Mouse (Mus musculus) right cerebral cortex, postnatal 36 days (tissue): ENCODE results near the gene Mief2.

ENCODE experiments used
- DNase-seq, 2 experiments: peaks; one replicate each; pipeline ENCODE4 v3.0.0; 2022; ENCODE audit warnings: low spot score in 2 of 2, mixed read lengths in 1 of 2

Gene Mief2

DNA sequence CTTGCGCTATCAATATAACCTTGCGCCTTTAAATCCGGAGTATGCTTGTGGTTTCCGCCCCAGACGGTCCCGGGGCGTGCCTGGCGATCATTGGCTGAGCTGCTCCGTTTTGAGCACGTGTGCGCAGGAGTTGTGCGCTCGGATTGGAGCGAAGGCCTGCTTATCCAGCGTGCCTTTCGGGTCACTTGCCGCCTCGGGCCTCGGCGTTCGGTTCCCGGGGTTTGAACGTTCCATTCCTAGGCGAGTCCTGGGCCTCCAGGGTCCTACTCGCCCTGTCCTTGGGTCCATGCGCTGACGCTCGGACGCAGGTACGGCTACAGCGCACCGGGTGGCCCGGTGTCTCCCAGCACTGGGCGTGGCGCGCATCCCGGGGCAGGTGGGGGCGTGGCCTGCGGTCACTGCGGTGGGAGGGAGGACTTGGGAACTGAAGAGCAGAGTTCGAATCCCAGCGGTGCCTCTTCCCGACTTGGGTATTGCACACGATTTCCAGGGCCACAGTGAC lies at the start of gene Mief2:
Gene Mief2, plus strand, starts transcription at position 139 of the 502 bp plus-strand sequence.
- DNase-seq: peak; percentile 94 to 95

- no peak for DNase-seq
Observed at GRCm38 (mm10) chr11:60696165-60696564, 32.0 kb upstream of the Mief2 start.

DNA sequence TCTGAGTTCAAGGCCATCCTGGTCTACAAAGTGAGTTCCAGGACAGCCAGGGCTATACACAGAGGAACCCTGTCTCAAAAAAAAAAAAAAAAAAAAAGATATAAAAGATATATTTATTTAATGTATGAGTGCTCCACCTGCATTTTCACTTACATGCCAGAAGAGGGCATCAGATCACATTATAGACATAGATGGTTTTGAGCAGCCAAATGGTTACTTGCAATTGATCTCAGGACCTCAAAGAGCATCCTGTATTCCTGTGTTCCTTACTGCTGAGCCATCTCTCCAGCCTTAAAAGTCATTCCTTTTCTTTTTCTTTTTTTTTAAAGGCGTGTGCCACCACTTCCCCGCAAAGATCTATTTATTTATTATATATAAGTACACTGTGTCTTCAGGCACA lies 30.6 kb upstream of the Mief2 start:
- DNase-seq: no peak

- DNase-seq: no peak
Observed at GRCm38 (mm10) chr11:60698806-60699523, 29.2 kb upstream of the Mief2 start.

GRCm38 (mm10) chr11:60699524-60700075 lies 28.6 kb upstream of the Mief2 start, which contains the start of gene Llgl1:
Llgl1 (plus strand) TSS chr11:60699723.
- peak; percentile 79 for DNase-seq

GRCm38 (mm10) chr11:60700320-60701185 lies 27.6 kb upstream of the Mief2 start:
- DNase-seq: no peak

DNA sequence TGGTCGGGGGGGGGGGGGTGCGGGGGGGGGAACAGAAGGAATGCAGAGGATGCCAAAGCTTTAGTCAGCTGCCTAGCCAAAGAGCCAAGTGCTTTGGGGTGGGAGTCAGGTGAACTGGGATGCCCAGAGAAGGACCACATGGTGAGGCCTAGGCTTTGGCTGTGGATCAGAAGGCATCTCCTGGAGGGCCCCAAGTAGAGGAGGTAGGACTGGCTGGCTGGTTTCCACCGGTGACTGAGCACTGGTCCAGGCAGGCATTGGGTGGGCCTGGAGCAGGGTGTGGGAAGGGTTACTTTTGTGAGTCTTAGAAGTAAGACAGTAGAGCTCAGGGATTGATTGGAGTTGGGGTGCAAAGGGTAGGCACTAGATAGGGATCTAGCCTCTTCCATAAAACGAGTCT lies 26.6 kb upstream of the Mief2 start:
- no peak for DNase-seq

- peak in 1 of 2 experiments; percentile 71 for DNase-seq
Observed at GRCm38 (mm10) chr11:60703131-60703530, 25.1 kb upstream of the Mief2 start.

GRCm38 (mm10) chr11:60704023-60704880 lies 23.9 kb upstream of the Mief2 start:
- no peak for DNase-seq

- DNase-seq: no peak
Observed at GRCm38 (mm10) chr11:60705255-60705654, 22.9 kb upstream of the Mief2 start.

- no peak for DNase-seq
Observed at GRCm38 (mm10) chr11:60706076-60706475, 22.1 kb upstream of the Mief2 start.

GRCm38 (mm10) chr11:60706696-60707480 lies 21.3 kb upstream of the Mief2 start:
- DNase-seq: no peak

DNA sequence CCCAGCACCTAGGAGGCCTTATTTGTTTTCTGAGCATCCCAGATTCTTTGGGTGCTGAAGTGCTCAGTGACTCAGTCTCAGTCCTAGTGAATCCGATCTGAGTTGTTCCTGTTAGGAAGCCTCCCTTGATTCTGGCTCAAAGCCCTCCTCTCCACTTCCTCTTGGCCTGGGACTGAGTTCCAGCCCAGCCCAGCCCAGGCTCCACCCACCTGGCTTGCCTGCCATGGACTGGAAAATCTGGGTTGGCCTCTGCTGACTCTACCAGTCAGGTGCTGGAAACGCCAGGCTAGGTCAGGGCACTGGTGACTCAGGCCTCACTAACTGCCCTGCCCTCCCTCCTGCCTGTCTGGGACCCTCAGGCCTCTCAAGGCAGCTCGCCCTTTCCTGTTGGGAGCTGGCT lies 20.5 kb upstream of the Mief2 start:
- no peak for DNase-seq

- no peak for DNase-seq
Observed at GRCm38 (mm10) chr11:60708631-60709030, 19.6 kb upstream of the Mief2 start.

- no peak for DNase-seq
Observed at GRCm38 (mm10) chr11:60709481-60710465, 18.4 kb upstream of the Mief2 start.

DNA sequence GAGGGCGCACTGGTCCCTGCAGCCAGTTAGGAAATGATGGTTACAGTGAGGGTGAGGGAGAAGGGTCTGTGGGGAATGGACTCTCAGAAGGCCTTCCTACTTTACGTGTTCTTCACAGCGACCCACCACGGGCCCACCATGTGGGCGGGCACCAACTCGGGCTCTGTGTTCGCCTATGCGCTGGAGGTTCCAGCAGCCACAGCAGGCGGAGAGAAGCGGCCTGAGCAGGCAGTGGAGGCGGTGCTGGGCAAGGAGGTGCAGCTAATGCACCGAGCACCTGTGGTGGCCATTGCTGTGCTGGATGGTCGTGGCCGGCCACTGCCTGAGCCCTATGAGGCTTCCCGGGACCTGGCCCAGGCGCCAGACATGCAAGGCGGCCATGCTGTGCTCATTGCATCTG lies 17.0 kb upstream of the Mief2 start:
- no peak for DNase-seq

GRCm38 (mm10) chr11:60712040-60712439 lies 16.2 kb upstream of the Mief2 start:
- DNase-seq: no peak

- DNase-seq: no peak
Observed at GRCm38 (mm10) chr11:60712639-60713255, 15.5 kb upstream of the Mief2 start.

DNA sequence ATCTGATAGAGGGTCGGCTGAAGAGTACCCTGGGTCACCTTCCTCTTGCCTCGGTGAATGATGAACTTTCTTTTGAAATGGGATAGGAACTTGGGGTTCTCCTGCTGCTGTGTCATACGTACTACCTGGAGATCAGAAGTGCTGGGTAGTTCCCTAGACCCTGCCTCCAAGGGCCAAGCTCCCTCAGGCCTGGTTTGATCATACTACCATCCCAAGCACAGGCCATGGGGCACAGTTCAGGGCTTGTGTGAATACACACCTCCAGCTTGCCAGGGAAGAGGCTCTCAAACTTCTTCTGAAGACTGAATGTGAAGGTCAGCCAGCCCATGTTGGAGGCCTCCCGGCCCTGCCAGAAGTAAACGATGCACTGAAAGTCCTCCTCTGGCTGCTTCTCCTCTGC lies 12.4 kb upstream of the Mief2 start:
- DNase-seq: no peak
